Mouse (Mus musculus): ENCODE results near the gene Phactr1. TPM values are rescaled to one million over a fixed set of nuclear protein-coding genes. Genes with fewer than 3 reads are reported as not detected.

Phactr1 gene
- polyA plus RNA-seq, 1 experiment, result 46.9 TPM

GRCm38 (mm10) chr13:42982646-42983045 lies 302.2 kb downstream of the Phactr1 start:
- H3K4me1 ChIP-seq (ENCODE audit: control insufficient read depth, insufficient read depth, low read length), result peaks cover 18% of the 10 kb centered on the region
- H3K27me3 ChIP-seq (ENCODE audit: control insufficient read depth, insufficient read depth, low read length), result no peaks in the 10 kb centered on the region
- TF ChIP-seq POLR2A (IDR thresholded peaks at IDR 0.05; ENCODE audit: borderline replicate concordance, insufficient read depth, low read length) (no peak), CTCF (IDR thresholded peaks at IDR 0.05; ENCODE audit: borderline replicate concordance, insufficient read depth, low read depth, low read length) (no peak)
- WGBS, result 91% methylated on average over 9 of the region's 9 CpGs
- no peak for DNase-seq
- H3K4me3 ChIP-seq (replicated peaks; ENCODE audit: insufficient read depth, low read depth, low read length), result no peak overlapping the region
- H3K27ac ChIP-seq (ENCODE audit: insufficient read depth, low read length), result no peak overlapping the region

- TF ChIP-seq CTCF (IDR thresholded peaks at IDR 0.05; ENCODE audit: borderline replicate concordance, insufficient read depth, low read depth, low read length) (no peak), POLR2A (IDR thresholded peaks at IDR 0.05; ENCODE audit: borderline replicate concordance, insufficient read depth, low read length) (no peak)
- DNase-seq, result no peak
- no peak overlapping the region for H3K27ac ChIP-seq (ENCODE audit: insufficient read depth, low read length)
- no peak overlapping the region for H3K4me3 ChIP-seq (replicated peaks; ENCODE audit: insufficient read depth, low read depth, low read length)
- H3K27me3 ChIP-seq (ENCODE audit: control insufficient read depth, insufficient read depth, low read length), result no peaks in the 10 kb centered on the region
- H3K4me1 ChIP-seq (ENCODE audit: control insufficient read depth, insufficient read depth, low read length), result peaks cover 27% of the 10 kb centered on the region
- WGBS, result 92% methylated on average over 7 of the region's 7 CpGs
Observed at GRCm38 (mm10) chr13:42985806-42986205, 305.4 kb downstream of the Phactr1 start.

- Histone ChIP-seq H3K27ac (ENCODE audit: insufficient read depth, low read length) (peak overlapping the region; percentile 78), H3K4me3 (replicated peaks; ENCODE audit: insufficient read depth, low read depth, low read length) (no peak overlapping the region), H3K4me1 (ENCODE audit: control insufficient read depth, insufficient read depth, low read length) (peaks cover 24% of the 10 kb centered on the region), H3K27me3 (ENCODE audit: control insufficient read depth, insufficient read depth, low read length) (no peaks in the 10 kb centered on the region; the same call in 1 of the 2 replicates)
- DNase-seq, result peak; percentile 86 to 94
- 5% methylated on average over 5 of the region's 5 CpGs for WGBS
- no peak for TF ChIP-seq CTCF (IDR thresholded peaks at IDR 0.05; ENCODE audit: borderline replicate concordance, insufficient read depth, low read depth, low read length)
Observed at GRCm38 (mm10) chr13:42987931-42988579, 307.6 kb downstream of the Phactr1 start.

GRCm38 (mm10) chr13:42989481-42989880 lies 309.1 kb downstream of the Phactr1 start:
- TF ChIP-seq CTCF (IDR thresholded peaks at IDR 0.05; ENCODE audit: borderline replicate concordance, insufficient read depth, low read depth, low read length) (no peak), POLR2A (IDR thresholded peaks at IDR 0.05; ENCODE audit: borderline replicate concordance, insufficient read depth, low read length) (no peak)
- 85% methylated on average over 5 of the region's 5 CpGs for WGBS
- Histone ChIP-seq H3K27ac (ENCODE audit: insufficient read depth, low read length) (no peak overlapping the region), H3K4me3 (replicated peaks; ENCODE audit: insufficient read depth, low read depth, low read length) (no peak overlapping the region), H3K27me3 (ENCODE audit: control insufficient read depth, insufficient read depth, low read length) (no peaks in the 10 kb centered on the region; the same call in 1 of the 2 replicates), H3K4me1 (ENCODE audit: control insufficient read depth, insufficient read depth, low read length) (peaks cover 24% of the 10 kb centered on the region)
- no peak for DNase-seq

GRCm38 (mm10) chr13:42990051-42990450 lies 309.6 kb downstream of the Phactr1 start:
- no peaks in the 10 kb centered on the region; the same call in 1 of the 2 replicates for H3K27me3 ChIP-seq (ENCODE audit: control insufficient read depth, insufficient read depth, low read length)
- H3K4me1 ChIP-seq (ENCODE audit: control insufficient read depth, insufficient read depth, low read length), result peaks cover 24% of the 10 kb centered on the region
- H3K4me3 ChIP-seq (replicated peaks; ENCODE audit: insufficient read depth, low read depth, low read length), result no peak overlapping the region
- over 99% methylated on average over 3 of the region's 3 CpGs for WGBS
- no peak overlapping the region for H3K27ac ChIP-seq (ENCODE audit: insufficient read depth, low read length)
- no peak for DNase-seq
- no peak for TF ChIP-seq CTCF (IDR thresholded peaks at IDR 0.05; ENCODE audit: borderline replicate concordance, insufficient read depth, low read depth, low read length)
- TF ChIP-seq POLR2A (IDR thresholded peaks at IDR 0.05; ENCODE audit: borderline replicate concordance, insufficient read depth, low read length), result no peak

GRCm38 (mm10) chr13:42990493-42991111 lies 310.2 kb downstream of the Phactr1 start:
- H3K27ac ChIP-seq (ENCODE audit: insufficient read depth, low read length), result no peak overlapping the region
- H3K4me1 ChIP-seq (ENCODE audit: control insufficient read depth, insufficient read depth, low read length), result peaks cover 24% of the 10 kb centered on the region
- H3K4me3 ChIP-seq (replicated peaks; ENCODE audit: insufficient read depth, low read depth, low read length), result no peak overlapping the region
- TF ChIP-seq POLR2A (IDR thresholded peaks at IDR 0.05; ENCODE audit: borderline replicate concordance, insufficient read depth, low read length), result no peak
- TF ChIP-seq CTCF (IDR thresholded peaks at IDR 0.05; ENCODE audit: borderline replicate concordance, insufficient read depth, low read depth, low read length), result no peak
- no peaks in the 10 kb centered on the region; the same call in 1 of the 2 replicates for H3K27me3 ChIP-seq (ENCODE audit: control insufficient read depth, insufficient read depth, low read length)
- no peak for DNase-seq
- 78% methylated on average over 2 of the region's 2 CpGs for WGBS

GRCm38 (mm10) chr13:42991164-42991563 lies 310.7 kb downstream of the Phactr1 start:
- WGBS, result 91% methylated on average over 3 of the region's 3 CpGs
- Histone ChIP-seq H3K27ac (ENCODE audit: insufficient read depth, low read length) (no peak overlapping the region), H3K4me3 (replicated peaks; ENCODE audit: insufficient read depth, low read depth, low read length) (no peak overlapping the region), H3K4me1 (ENCODE audit: control insufficient read depth, insufficient read depth, low read length) (peaks cover 20% of the 10 kb centered on the region), H3K27me3 (ENCODE audit: control insufficient read depth, insufficient read depth, low read length) (no peaks in the 10 kb centered on the region; the same call in 1 of the 2 replicates)
- no peak for DNase-seq
- TF ChIP-seq POLR2A (IDR thresholded peaks at IDR 0.05; ENCODE audit: borderline replicate concordance, insufficient read depth, low read length), result no peak
- no peak for TF ChIP-seq CTCF (IDR thresholded peaks at IDR 0.05; ENCODE audit: borderline replicate concordance, insufficient read depth, low read depth, low read length)

GRCm38 (mm10) chr13:42992306-42992705 lies 311.9 kb downstream of the Phactr1 start:
- no peak for DNase-seq
- TF ChIP-seq POLR2A (IDR thresholded peaks at IDR 0.05; ENCODE audit: borderline replicate concordance, insufficient read depth, low read length), result no peak
- no peak for TF ChIP-seq CTCF (IDR thresholded peaks at IDR 0.05; ENCODE audit: borderline replicate concordance, insufficient read depth, low read depth, low read length)
- H3K27ac ChIP-seq (ENCODE audit: insufficient read depth, low read length), result no peak overlapping the region
- WGBS, result 87% methylated on average over 4 of the region's 4 CpGs
- H3K4me3 ChIP-seq (replicated peaks; ENCODE audit: insufficient read depth, low read depth, low read length), result no peak overlapping the region
- H3K27me3 ChIP-seq (ENCODE audit: control insufficient read depth, insufficient read depth, low read length), result no peaks in the 10 kb centered on the region; the same call in 1 of the 2 replicates
- peaks cover 18% of the 10 kb centered on the region for H3K4me1 ChIP-seq (ENCODE audit: control insufficient read depth, insufficient read depth, low read length)

All from cerebellum, adult 2 months (tissue).